Mouse (Mus musculus): ENCODE measurements at regions not wholly inside any gene's neighbourhood (a gene's known extent, or its start where the extent isn't known, plus 50 kb on each side); places are given as distances from the start of the nearest gene placed in this dataset.

DNA sequence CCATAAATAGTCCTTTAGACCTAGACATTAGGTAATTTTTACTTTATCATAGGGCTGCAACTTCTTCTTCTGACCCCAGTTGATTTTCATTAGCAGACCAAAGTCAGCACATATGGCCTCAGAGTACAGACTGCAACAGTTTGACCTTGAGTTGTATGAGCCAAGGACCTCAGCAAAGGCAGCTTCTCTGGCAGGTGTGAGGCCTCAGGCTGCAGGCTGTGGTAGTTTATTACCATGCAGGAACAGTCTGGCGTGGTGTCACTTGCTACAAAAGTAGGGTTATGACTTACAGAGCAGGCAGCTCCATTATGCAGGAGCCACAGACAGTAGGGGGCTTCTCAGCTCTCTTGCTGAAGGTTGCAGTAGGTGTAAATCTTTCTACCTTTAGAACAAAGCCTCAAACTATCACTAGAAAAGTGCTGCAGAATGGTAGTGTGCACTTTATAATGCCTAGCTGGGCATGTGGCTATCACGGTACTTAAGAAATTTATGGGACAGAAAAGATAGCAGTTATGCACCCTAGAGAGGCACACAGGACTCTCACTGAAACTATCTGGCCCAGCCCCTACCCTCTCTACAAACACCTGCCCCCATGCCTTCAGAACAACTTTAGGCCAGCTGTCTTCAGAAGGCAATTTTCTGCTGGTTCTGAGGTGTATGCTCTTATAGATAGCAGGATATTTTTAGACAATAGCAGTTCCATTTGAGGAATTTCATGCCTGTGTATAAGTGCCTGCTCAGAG is 215.7 kb downstream of the Il15 start:
- H3K36me3 ChIP-seq (ENCODE audit: control insufficient read depth, insufficient read depth): no peaks in the 10 kb centered on the region
- no peak overlapping the region for H3K9ac ChIP-seq (ENCODE audit: low read depth, low read length)
- no peak overlapping the region for H3K4me2 ChIP-seq (replicated peaks; ENCODE audit: low read depth)
- no peaks in the 10 kb centered on the region for H3K4me1 ChIP-seq (replicated peaks; ENCODE audit: control insufficient read depth, insufficient read depth, low read length)
- H3K4me3 ChIP-seq (ENCODE audit: low read depth, low read length): no peak overlapping the region
- H3K27ac ChIP-seq (ENCODE audit: low read depth, low read length): no peak overlapping the region
- no peaks in the 10 kb centered on the region for H3K27me3 ChIP-seq (replicated peaks; ENCODE audit: control insufficient read depth, insufficient read depth, low read length)
- ATAC-seq: no peak; the same call in 1 of the 2 replicates
- H3K9me3 ChIP-seq (ENCODE audit: control insufficient read depth): no peaks in the 10 kb centered on the region
- TF ChIP-seq CTCF (IDR thresholded peaks at IDR 0.05; ENCODE audit: low read depth): no peak
- WGBS: 29% methylated on average over 2 of the region's 2 CpGs

DNA sequence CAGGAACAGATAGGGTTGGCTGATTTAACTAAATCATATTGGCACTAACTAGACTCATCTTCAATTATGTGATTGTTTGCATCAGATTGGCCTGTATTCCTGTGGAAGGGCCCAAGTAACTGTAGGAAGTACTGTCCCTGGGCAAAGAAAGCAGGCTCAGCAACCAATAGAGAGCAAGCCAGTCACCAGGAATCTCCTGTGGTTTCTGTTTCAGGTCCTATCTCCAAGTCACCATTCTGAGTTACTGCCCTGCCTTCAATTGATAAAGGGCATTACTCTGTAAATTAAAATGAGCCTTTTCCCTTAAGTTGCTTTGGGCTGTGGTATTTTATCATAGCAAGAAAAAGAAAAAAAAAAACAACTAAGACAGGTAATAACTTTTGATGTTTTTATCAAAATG is 219.0 kb downstream of the Il15 start:
- H3K4me1 ChIP-seq (replicated peaks; ENCODE audit: control insufficient read depth, insufficient read depth, low read length): no peaks in the 10 kb centered on the region
- no peak overlapping the region for H3K9ac ChIP-seq (ENCODE audit: low read depth, low read length)
- no peak for TF ChIP-seq CTCF (IDR thresholded peaks at IDR 0.05; ENCODE audit: low read depth)
- H3K4me3 ChIP-seq (ENCODE audit: low read depth, low read length): no peak overlapping the region
- ATAC-seq: no peak
- no peaks in the 10 kb centered on the region for H3K27me3 ChIP-seq (replicated peaks; ENCODE audit: control insufficient read depth, insufficient read depth, low read length)
- no peak overlapping the region for H3K4me2 ChIP-seq (replicated peaks; ENCODE audit: low read depth)
- no peaks in the 10 kb centered on the region for H3K9me3 ChIP-seq (ENCODE audit: control insufficient read depth)
- H3K27ac ChIP-seq (ENCODE audit: low read depth, low read length): no peak overlapping the region
- no peaks in the 10 kb centered on the region for H3K36me3 ChIP-seq (ENCODE audit: control insufficient read depth, insufficient read depth)

Measured in intestine, postnatal 0 days (tissue).